Mouse (Mus musculus): ENCODE results near the gene Esp22. TPM values are rescaled to one million over a fixed set of nuclear protein-coding genes. Genes with fewer than 3 reads are reported as not detected.

Esp22 gene
- not detected for polyA plus RNA-seq (2017; shearing (Covaris generic))

GRCm38 (mm10) chr17:39095034-39095433 is at the start of gene Esp22:
Esp22 (plus strand) TSS chr17:39095334.

DNA sequence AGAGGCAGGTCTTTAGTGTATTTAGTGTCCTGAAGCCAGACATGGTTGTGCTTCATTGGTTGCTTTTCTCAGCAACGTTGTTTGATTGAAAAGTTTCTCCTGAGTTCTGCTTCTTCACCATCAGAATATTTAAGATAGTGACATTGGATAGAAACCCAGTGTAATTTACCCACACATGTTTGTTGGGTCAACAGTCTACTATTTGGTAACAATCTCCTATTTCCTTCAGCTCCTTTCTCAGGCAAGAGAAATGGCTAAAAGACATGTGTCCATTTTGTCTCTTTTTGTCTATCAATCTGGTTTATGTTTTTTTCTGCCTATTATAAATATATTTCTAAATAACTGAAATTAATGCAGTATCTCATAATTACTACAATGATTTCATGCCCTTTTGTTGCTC is 18.2 kb upstream of the Esp22 start, which contains the start of gene Esp23:
TSS of gene Esp23 (minus strand) at position 101 of the 400 bp plus-strand sequence.

Other genes with a start within 250 kb of the Esp22 start
- not detected for gene Esp24, start 58.6 kb upstream of the Esp22 start, polyA plus RNA-seq (2017; shearing (Covaris generic))
- gene Gm21903, start 52.0 kb upstream of the Esp22 start, polyA plus RNA-seq (2017; shearing (Covaris generic)), result not detected
- not detected for gene Esp23, start 18.3 kb upstream of the Esp22 start, polyA plus RNA-seq (2017; shearing (Covaris generic))